Mouse (Mus musculus) limb, embryonic 14.5 days (tissue): ENCODE measurements around the gene Flvcr2. TPM values are rescaled to one million over a fixed set of nuclear protein-coding genes. Genes with fewer than 3 reads are reported as not detected.

ENCODE experiments used
- ATAC-seq: fragments of 200-750 bp; cut with Nextera tagmentation; 2 replicates; pipeline ENCODE4 v1.8.0; 2017; ENCODE audit warnings: low read depth, moderate number of reproducible peaks, moderate TSS enrichment; ENCODE audit not compliant: low FRiP score
- DNase-seq: peaks from one replicate; pipeline ENCODE4 v3.0.0-alpha.2; 2015; ENCODE audit warnings: low spot score
- H3K27ac ChIP-seq: fragments of 300-500 bp; sonication (generic); replicated peaks from 2 replicates; pipeline ENCODE4 v1.5.1; 2014; ENCODE audit warnings: low read depth, mild to moderate bottlenecking, low read length, moderate library complexity, mixed read lengths
- H3K27me3 ChIP-seq: fragments of 300-500 bp; sonication (generic); 2 replicates; pipeline ENCODE4 v1.6.1; 2014; ENCODE audit warnings: low read length, mixed read lengths; ENCODE audit not compliant: control insufficient read depth, insufficient read depth
- H3K36me3 ChIP-seq: fragments of 300-500 bp; sonication (generic); 2 replicates; pipeline ENCODE4 v1.6.1; 2014; ENCODE audit warnings: mild to moderate bottlenecking, low read length, moderate library complexity, mixed read lengths; ENCODE audit not compliant: control insufficient read depth, insufficient read depth
- H3K4me1 ChIP-seq: fragments of 300-500 bp; sonication (generic); 2 replicates; pipeline ENCODE4 v1.6.1; 2014; ENCODE audit warnings: antibody characterized with exemption, low read length, mixed read lengths; ENCODE audit not compliant: control insufficient read depth, insufficient read depth
- H3K4me2 ChIP-seq: fragments of 300-500 bp; sonication (generic); replicated peaks from 2 replicates; pipeline ENCODE4 v1.6.1; 2014; ENCODE audit warnings: low read depth, mild to moderate bottlenecking, low read length, moderate library complexity; ENCODE audit not compliant: severe bottlenecking
- H3K4me3 ChIP-seq: fragments of 300-500 bp; sonication (generic); replicated peaks from 2 replicates; pipeline ENCODE4 v1.5.1; 2014; ENCODE audit warnings: low read length
- H3K9ac ChIP-seq: fragments of 300-500 bp; sonication (generic); 2 replicates; pipeline ENCODE4 v1.6.1; 2014; ENCODE audit warnings: mild to moderate bottlenecking, low read depth, low read length, moderate library complexity; ENCODE audit not compliant: severe bottlenecking
- H3K9me3 ChIP-seq: fragments of 300-500 bp; sonication (generic); 2 replicates; pipeline ENCODE4 v1.6.1; 2016; ENCODE audit warnings: low read length; ENCODE audit not compliant: control insufficient read depth
- POLR2A ChIP-seq: fragments of 200-500 bp; IDR thresholded peaks from 2 replicates; pipeline ENCODE4 v1.8.0; 2012; ENCODE audit warnings: inconsistent platforms, mild to moderate bottlenecking, moderate library complexity, borderline replicate concordance; ENCODE audit not compliant: insufficient read depth, insufficient read length; ENCODE audit errors: extremely low read depth
- WGBS: fragments of 180-500 bp; shearing (Covaris S2); extraction: QIAGEN DNeasy Blood & Tissue Kit; methylation state at CpG from one replicate; pipeline ENCODE4 v1.1.7; 2014; 5-methylcytosine and 5-hydroxymethylcytosine counted together
- polyA plus RNA-seq, 2 experiments: library from polyadenylated mRNA; depleted of rRNA in 1 of 2; stranded (reverse) in 1 of 2; unstranded in 1 of 2; fragments of >200 nt; fragmentation: Nextera tagmentation in 1 of 2; extraction: Ambion mirVana in 1 of 2; gene quantifications; 2 replicates each; pipeline versions ENCODE4 v1.2.1 to v1.2.3; 2012 to 2014

The Flvcr2 gene
- polyA plus RNA-seq, 2 experiments: 2.8 to 4.4 TPM

- DNase-seq: no peak
- H3K27ac ChIP-seq: no peak overlapping the region
- no peaks in the 10 kb centered on the region for H3K27me3 ChIP-seq
- no peak overlapping the region for H3K4me2 ChIP-seq
- no peak overlapping the region for H3K4me3 ChIP-seq
- no peaks in the 10 kb centered on the region for H3K9me3 ChIP-seq
- TF ChIP-seq POLR2A: no peak
- H3K4me1 ChIP-seq: no peaks in the 10 kb centered on the region
- no peak for ATAC-seq
- no peaks in the 10 kb centered on the region for H3K36me3 ChIP-seq
- 36% methylated on average over 4 of the region's 4 CpGs for WGBS
- no peak overlapping the region for H3K9ac ChIP-seq
Measured at GRCm38 (mm10) chr12:85767750-85768149, 21.4 kb downstream of the Flvcr2 start.

- TF ChIP-seq POLR2A: no peak
- WGBS: 55% methylated on average over 3 of the region's 3 CpGs
Measured at GRCm38 (mm10) chr12:85771356-85771755, 25.0 kb downstream of the Flvcr2 start.

GRCm38 (mm10) chr12:85778962-85779361 is 32.6 kb downstream of the Flvcr2 start:
- H3K9ac ChIP-seq: no peak overlapping the region
- WGBS: 89% methylated on average over 2 of the region's 3 CpGs
- ATAC-seq: no peak
- H3K27ac ChIP-seq: no peak overlapping the region
- H3K27me3 ChIP-seq: no peaks in the 10 kb centered on the region
- no peak for DNase-seq
- no peak overlapping the region for H3K4me3 ChIP-seq
- TF ChIP-seq POLR2A: no peak
- H3K4me2 ChIP-seq: no peak overlapping the region
- no peaks in the 10 kb centered on the region; the same call in 1 of the 2 replicates for H3K9me3 ChIP-seq
- no peaks in the 10 kb centered on the region for H3K36me3 ChIP-seq
- H3K4me1 ChIP-seq: no peaks in the 10 kb centered on the region

More at GRCm38 (mm10) chr12:85771356-85771755, 25.0 kb downstream of the Flvcr2 start:
- Histone ChIP-seq H3K9me3 (no peaks in the 10 kb centered on the region; the same call in 1 of the 2 replicates), H3K27ac (no peak overlapping the region), H3K9ac (no peak overlapping the region), H3K27me3 (no peaks in the 10 kb centered on the region), H3K36me3 (no peaks in the 10 kb centered on the region), H3K4me1 (no peaks in the 10 kb centered on the region), H3K4me3 (no peak overlapping the region), H3K4me2 (no peak overlapping the region)
- ATAC-seq (no peak), DNase-seq (no peak)

GRCm38 (mm10) chr12:85779707-85780106 is 33.4 kb downstream of the Flvcr2 start:
- Histone ChIP-seq H3K4me2 (no peak overlapping the region), H3K27me3 (no peaks in the 10 kb centered on the region), H3K4me3 (no peak overlapping the region), H3K36me3 (no peaks in the 10 kb centered on the region), H3K9me3 (no peaks in the 10 kb centered on the region), H3K4me1 (peaks cover 2% of the 10 kb centered on the region; the same call in 1 of the 2 replicates), H3K9ac (no peak overlapping the region), H3K27ac (no peak overlapping the region)
- no peak for DNase-seq
- no peak for ATAC-seq
- no peak for TF ChIP-seq POLR2A
- WGBS: 95% methylated on average over 5 of the region's 5 CpGs

- H3K27me3 ChIP-seq: no peaks in the 10 kb centered on the region
- no peaks in the 10 kb centered on the region for H3K9me3 ChIP-seq
- H3K27ac ChIP-seq: no peak overlapping the region
- peaks cover 15% of the 10 kb centered on the region for H3K4me1 ChIP-seq
- WGBS: 82% methylated on average over 3 of the region's 3 CpGs
- no peak overlapping the region for H3K9ac ChIP-seq
- H3K4me2 ChIP-seq: no peak overlapping the region
- no peak overlapping the region for H3K4me3 ChIP-seq
- no peaks in the 10 kb centered on the region for H3K36me3 ChIP-seq
- TF ChIP-seq POLR2A: no peak
- ATAC-seq: no peak
- DNase-seq: no peak
Measured at GRCm38 (mm10) chr12:85781606-85782005, 35.3 kb downstream of the Flvcr2 start.
